Mouse (Mus musculus) liver, embryonic 14.5 days (tissue): ENCODE data around the gene Tcte2. TPM values are rescaled to one million over a fixed set of nuclear protein-coding genes. Genes with fewer than 3 reads are reported as not detected.
A peak's percentile ranks its signal among the peaks of the same experiment; 100 is the strongest.

Source experiments
- ATAC-seq: fragments of 200-750 bp; cut with Nextera tagmentation; 2 replicates; pipeline ENCODE4 v1.8.0; 2017; ENCODE audit warnings: moderate number of reproducible peaks, mild to moderate bottlenecking, moderate library complexity; ENCODE audit not compliant: insufficient read depth
- DNase-seq, 3 experiments: peaks; one replicate each; pipeline ENCODE4 v3.0.0-alpha.2; 2012 to 2013; ENCODE audit warnings: low read depth in 3 of 3, low spot score in 3 of 3
- H3K27ac ChIP-seq: fragments of 300-500 bp; sonication (generic); 2 replicates; pipeline ENCODE4 v1.5.1; 2014; ENCODE audit warnings: moderate library complexity, mild to moderate bottlenecking, control low read depth, inconsistent platforms
- H3K27me3 ChIP-seq: fragments of 300-500 bp; sonication (generic); 2 replicates; pipeline ENCODE4 v1.6.1; 2014; ENCODE audit warnings: mild to moderate bottlenecking, low read length, moderate library complexity; ENCODE audit not compliant: control insufficient read depth, insufficient read depth
- H3K36me3 ChIP-seq: fragments of 300-500 bp; sonication (generic); replicated peaks from 2 replicates; pipeline ENCODE4 v1.6.1; 2014; ENCODE audit warnings: low read depth; ENCODE audit not compliant: control insufficient read depth, insufficient read depth
- H3K4me1 ChIP-seq, 2 experiments: fragments of 200-500 bp in 1 of 2; fragments of 300-500 bp in 1 of 2; sonication (generic) in 1 of 2; replicated peaks; 2 replicates each; pipeline ENCODE4 v1.6.1; 2012 to 2014; ENCODE audit warnings: antibody characterized with exemption in 1 of 2, inconsistent platforms in 1 of 2, low read length in 1 of 2; ENCODE audit not compliant: control insufficient read depth in 2 of 2, insufficient read depth in 2 of 2
- H3K4me2 ChIP-seq: fragments of 300-500 bp; sonication (generic); 2 replicates; pipeline ENCODE4 v1.6.1; 2014; ENCODE audit warnings: low read depth, mild to moderate bottlenecking, control low read depth, moderate library complexity
- H3K4me3 ChIP-seq, 2 experiments: fragments of 200-500 bp in 1 of 2; fragments of 300-500 bp in 1 of 2; sonication (generic) in 1 of 2; 2 replicates each; pipeline ENCODE4 v1.5.1; 2012 to 2014; ENCODE audit warnings: low read depth in 2 of 2, low read length in 2 of 2, mild to moderate bottlenecking in 2 of 2, control low read depth in 1 of 2, inconsistent platforms in 1 of 2, moderate library complexity in 1 of 2; ENCODE audit not compliant: insufficient read depth in 1 of 2
- H3K9ac ChIP-seq: fragments of 300-500 bp; sonication (generic); replicated peaks from 2 replicates; pipeline ENCODE4 v1.6.1; 2014; ENCODE audit warnings: mild to moderate bottlenecking, control low read depth, moderate library complexity
- H3K9me3 ChIP-seq: fragments of 300-500 bp; sonication (generic); 2 replicates; pipeline ENCODE4 v1.6.1; 2016; ENCODE audit warnings: low read length, mixed read lengths; ENCODE audit not compliant: control insufficient read depth
- CTCF ChIP-seq: IDR thresholded peaks from 2 replicates; pipeline ENCODE4 v1.5.1; 2016; ENCODE audit warnings: antibody characterized with exemption, low read depth, control low read depth
- EP300 ChIP-seq: IDR thresholded peaks from 2 replicates; pipeline ENCODE4 v1.6.1; 2016; ENCODE audit warnings: antibody characterized with exemption, low read depth
- WGBS: fragments of 180-500 bp; shearing (Covaris S2); extraction: QIAGEN DNeasy Blood & Tissue Kit; methylation state at CpG from one replicate; pipeline ENCODE4 v1.1.7; 2014; ENCODE audit not compliant: insufficient replicate concordance; 5-methylcytosine and 5-hydroxymethylcytosine counted together
- polyA plus RNA-seq, 2 experiments: library from polyadenylated mRNA; depleted of rRNA in 1 of 2; stranded (reverse) in 1 of 2; unstranded in 1 of 2; fragments of >200 nt; fragmentation: Nextera tagmentation in 1 of 2; extraction: Ambion mirVana in 1 of 2; gene quantifications; 2 replicates each; pipeline versions ENCODE4 v1.2.1 to v1.2.3; 2012 to 2014

The Tcte2 gene
- polyA plus RNA-seq, 2 experiments = 0.26 TPM; not detected in 1

DNA sequence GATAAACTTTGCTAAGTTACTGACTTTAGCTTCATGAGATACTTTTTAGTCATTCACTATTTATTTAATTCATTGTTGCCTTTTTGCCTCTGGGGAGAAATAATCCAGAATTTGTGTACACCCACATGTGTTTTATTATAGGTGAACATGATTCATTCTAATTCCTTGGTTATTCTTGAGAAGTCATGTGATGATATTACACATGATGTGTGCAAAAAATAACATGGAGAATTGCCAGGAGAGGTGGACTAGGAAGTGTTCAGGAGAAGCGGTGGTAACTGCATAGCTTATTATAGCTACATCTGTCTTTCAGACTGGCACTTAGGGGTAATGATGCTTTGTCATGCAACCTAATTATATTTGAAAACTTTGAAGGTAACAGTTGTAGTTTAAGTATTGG lies 2.2 kb upstream of the Tcte2 start:
- DNase-seq (no peak), ATAC-seq (no peak)
- no peaks in the 10 kb centered on the region for H3K9me3 ChIP-seq
- no peaks in the 10 kb centered on the region; a peak in 1 of 4 replicates for H3K4me1 ChIP-seq
- TF ChIP-seq EP300 (no peak), CTCF (no peak)
- no peak overlapping the region for H3K9ac ChIP-seq
- H3K4me2 ChIP-seq = no peak overlapping the region
- no peak overlapping the region for H3K4me3 ChIP-seq
- H3K27ac ChIP-seq = no peak overlapping the region
- H3K27me3 ChIP-seq = peaks cover 39% of the 10 kb centered on the region
- no peaks in the 10 kb centered on the region for H3K36me3 ChIP-seq
- WGBS = 67% methylated on average over 1 of the region's 1 CpGs

DNA sequence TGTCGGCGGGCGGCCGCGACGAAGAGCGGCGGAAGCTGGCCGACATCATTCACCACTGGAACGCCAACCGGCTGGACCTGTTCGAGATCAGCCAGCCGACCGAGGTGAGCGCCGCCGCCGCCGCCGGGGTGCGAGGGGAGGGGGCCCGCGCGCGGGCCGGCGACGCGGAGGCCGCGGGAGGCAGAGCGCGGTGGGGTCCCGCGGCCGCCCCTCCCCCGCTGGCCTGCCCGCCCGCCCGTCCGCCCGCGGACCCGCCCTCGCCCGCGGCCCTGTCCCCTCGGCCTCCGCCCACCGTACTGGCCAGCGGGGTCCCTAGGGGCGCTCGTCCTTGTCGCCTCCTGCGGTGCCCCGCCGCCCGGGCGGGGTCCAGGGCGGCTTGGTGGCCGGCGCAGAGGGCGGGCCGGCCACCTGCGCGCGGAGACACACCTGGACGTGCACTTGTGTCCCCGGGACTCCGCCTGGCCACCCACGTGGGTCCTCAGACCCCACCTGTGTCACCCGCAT lies 898 bp downstream of the Tcte2 start:
- 0% methylated on average over 29 of the region's 72 CpGs for WGBS
- ATAC-seq = peak; percentile 16; the same call in 1 of the 2 replicates
- H3K27me3 ChIP-seq = peaks cover 45% of the 10 kb centered on the region
- peak overlapping the region; percentile 51 to 55 for H3K4me3 ChIP-seq
- H3K4me2 ChIP-seq = peak overlapping the region; percentile 55
- TF ChIP-seq CTCF = no peak
- no peak for TF ChIP-seq EP300
- H3K9me3 ChIP-seq = no peaks in the 10 kb centered on the region
- DNase-seq = no peak
- no peak overlapping the region for H3K27ac ChIP-seq
- no peaks in the 10 kb centered on the region for H3K36me3 ChIP-seq
- no peaks in the 10 kb centered on the region; a peak in 1 of 4 replicates for H3K4me1 ChIP-seq
- no peak overlapping the region for H3K9ac ChIP-seq

DNA sequence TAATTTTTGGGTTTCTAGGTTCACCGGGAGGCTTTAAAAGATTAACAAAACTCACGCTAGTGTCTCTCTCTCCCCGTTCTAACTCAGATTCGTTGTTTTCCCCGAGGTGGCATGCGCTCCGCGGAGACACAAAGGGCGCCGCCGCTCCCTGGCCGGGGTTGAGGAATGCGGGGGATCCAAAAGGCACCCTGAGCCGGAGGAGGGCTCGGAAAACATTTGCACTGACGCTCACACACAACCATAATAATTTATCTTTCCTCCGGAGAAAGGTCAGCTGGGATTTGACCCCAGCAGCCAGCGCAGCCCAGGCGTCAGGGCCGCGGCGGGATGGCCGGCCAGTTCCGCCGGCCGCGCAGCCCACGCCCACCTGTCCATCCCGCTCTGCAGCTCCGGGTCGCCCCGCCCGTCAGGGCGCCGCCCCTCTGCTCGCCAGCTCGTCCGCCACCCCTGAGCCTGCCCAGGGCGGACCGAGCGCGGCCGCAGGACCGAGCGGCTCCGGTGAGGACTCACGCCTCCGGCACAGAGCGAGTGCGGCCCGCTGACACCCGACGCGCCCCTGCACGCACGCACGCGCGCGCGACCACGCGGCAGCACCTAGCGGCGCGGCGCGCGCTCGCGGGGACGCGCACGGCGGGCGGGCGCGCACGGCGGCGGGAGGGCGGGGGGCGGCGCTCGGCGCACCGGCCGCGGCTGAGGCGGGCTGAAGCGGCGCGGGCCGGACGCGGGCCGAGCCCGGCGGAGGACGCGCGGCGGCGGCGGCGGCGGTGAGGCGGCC lies 1.6 kb downstream of the Tcte2 start, which contains the start of gene Afdn:
Afdn (plus strand) TSS at position 687 of the 775 bp plus-strand sequence.
- DNase-seq (peak in 1 of 3 experiments; percentile 19), ATAC-seq (peak; percentile 85)
- H3K4me3 ChIP-seq = peak within 1 kb of the TSS; percentile 55 to 68
- no peak within 1 kb of the TSS for H3K9ac ChIP-seq
- H3K36me3 ChIP-seq = no peaks in the 10 kb centered on the region
- no peaks in the 10 kb centered on the region; a peak in 1 of 4 replicates for H3K4me1 ChIP-seq
- TF ChIP-seq CTCF (no peak), EP300 (no peak)
- WGBS = under 1% methylated on average over 80 of the region's 108 CpGs
- no peaks in the 10 kb centered on the region for H3K9me3 ChIP-seq
- H3K27ac ChIP-seq = no peak within 1 kb of the TSS
- peaks cover 45% of the 10 kb centered on the region for H3K27me3 ChIP-seq
- peak within 1 kb of the TSS; percentile 55 for H3K4me2 ChIP-seq

DNA sequence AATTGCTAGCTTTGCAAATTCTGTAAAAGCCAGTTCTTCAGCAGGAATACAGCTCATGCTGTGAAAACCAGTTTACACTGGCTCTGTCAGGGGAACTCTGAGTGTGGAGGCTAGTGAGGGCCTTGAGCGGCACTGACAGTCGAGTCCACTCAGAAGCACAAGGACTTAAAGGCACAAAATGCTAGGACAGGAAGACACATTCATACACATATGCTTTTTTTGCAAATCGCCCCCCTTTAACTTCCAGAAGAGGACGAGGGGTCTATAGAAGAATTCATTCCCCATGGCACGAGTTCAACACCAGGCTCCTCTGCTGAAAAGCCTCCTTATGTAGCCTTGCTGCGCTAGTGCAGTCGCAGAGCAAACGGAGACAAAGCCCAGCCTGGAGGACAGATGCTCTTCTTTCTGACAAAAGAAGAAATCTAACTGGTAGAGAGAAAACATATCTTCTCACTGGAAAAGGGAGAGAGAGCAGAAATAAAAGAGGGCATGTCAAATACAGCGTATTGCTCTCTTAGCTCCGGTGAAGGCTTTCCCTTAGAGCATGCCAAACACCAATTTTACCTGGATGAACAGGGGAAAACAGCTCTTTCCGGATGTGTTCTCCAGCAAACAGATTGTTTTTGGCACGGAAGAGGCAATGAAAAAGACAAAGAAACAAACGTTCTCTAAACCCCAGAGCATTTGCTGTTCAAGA lies 2.3 kb downstream of the Tcte2 start:
- WGBS = 21% methylated on average over 13 of the region's 13 CpGs

DNA sequence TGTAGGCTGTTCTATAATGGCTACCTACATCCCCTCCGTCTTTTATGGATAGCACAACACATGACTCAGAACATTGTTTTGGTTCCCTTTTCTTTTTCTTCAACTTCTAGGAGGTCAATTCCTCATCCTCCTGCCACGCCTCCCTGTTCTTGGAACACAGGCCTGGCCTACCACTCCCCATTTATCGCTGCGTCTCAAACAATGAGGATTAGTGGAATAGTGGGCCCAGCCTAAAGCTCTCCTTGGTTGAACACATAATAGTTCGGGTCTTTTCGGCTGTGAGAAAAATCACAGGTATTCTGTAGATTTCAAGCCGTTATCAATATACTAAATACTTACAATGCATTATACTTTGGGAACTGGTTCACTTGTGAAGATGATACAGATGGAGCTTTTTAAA lies 3.0 kb downstream of the Tcte2 start:
- no peak overlapping the region for H3K27ac ChIP-seq
- no peaks in the 10 kb centered on the region; a peak in 1 of 4 replicates for H3K4me1 ChIP-seq
- H3K36me3 ChIP-seq = no peaks in the 10 kb centered on the region
- H3K4me2 ChIP-seq = no peak overlapping the region
- ATAC-seq (no peak), DNase-seq (no peak)
- no peak overlapping the region for H3K9ac ChIP-seq
- TF ChIP-seq CTCF (no peak), EP300 (no peak)
- no peaks in the 10 kb centered on the region for H3K9me3 ChIP-seq
- H3K27me3 ChIP-seq = peaks cover 45% of the 10 kb centered on the region
- 65% methylated on average over 7 of the region's 7 CpGs for WGBS
- no peak overlapping the region for H3K4me3 ChIP-seq

More for the DNA sequence above, 2.3 kb downstream of the Tcte2 start:
- peak overlapping the region; percentile 55 for H3K4me2 ChIP-seq
- H3K4me1 ChIP-seq = no peaks in the 10 kb centered on the region; a peak in 1 of 4 replicates
- H3K36me3 ChIP-seq = no peaks in the 10 kb centered on the region
- no peaks in the 10 kb centered on the region for H3K9me3 ChIP-seq
- ATAC-seq (no peak), DNase-seq (no peak)
- H3K27me3 ChIP-seq = peaks cover 45% of the 10 kb centered on the region
- TF ChIP-seq EP300 (no peak), CTCF (no peak)
- H3K9ac ChIP-seq = no peak overlapping the region
- H3K4me3 ChIP-seq = peak overlapping the region; percentile 55 to 68
- no peak overlapping the region for H3K27ac ChIP-seq
